ENCODE assay signal across 8 mouse cellular contexts in the genomic region with DNA sequence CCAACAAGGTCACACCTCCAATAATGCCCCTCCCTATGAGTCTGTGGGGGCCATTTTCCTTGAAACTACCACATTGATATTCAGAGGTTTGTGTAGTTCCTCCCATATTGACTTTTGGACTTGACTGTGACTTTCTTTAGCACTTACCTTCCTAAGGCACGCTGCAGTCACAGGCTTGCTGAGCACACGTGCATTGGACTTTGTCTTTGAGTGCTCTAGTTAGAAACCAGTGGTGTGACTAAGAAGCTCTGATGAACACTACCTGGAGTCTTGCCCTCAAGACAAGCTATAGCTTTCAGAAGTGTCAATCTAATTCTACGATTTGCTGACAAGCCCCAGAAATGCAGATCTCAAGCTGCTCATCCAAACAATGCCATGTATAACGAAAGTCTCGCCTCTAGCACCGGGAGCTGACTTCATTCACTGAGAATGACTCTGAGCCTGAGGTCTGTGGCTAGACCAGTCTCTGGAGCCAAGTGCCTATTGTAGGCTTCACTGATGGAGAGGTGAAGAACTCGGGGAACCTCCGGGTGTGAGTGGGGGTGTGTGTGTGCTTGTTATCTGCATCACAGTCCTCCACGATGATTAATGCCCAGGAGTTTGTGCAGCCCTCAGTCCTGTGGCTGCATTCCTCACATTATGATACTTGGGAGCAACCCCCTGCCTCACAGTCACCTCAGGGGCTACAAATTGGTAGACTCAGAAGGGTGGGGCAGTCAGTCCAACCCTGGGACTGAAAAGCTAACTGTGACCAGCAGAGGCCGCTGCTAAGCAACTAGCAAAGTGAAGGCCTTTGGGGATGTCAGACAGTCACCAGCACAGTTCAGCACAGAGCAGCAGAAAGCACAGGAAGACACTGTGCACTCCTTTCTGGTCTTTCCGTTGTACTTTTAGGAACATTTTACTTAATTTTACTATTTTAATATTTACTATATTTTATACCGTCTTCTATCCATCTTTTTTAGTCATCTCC. TPM values are rescaled to one million over a fixed set of nuclear protein-coding genes. Genes with fewer than 3 reads are reported as not detected.
A peak's percentile ranks its signal among the peaks of the same experiment; 100 is the strongest.
DNase-seq lines count a peak whose midpoint lies in the region; ATAC-seq lines count a peak whose summit lies in the region.

No protein-coding gene starts in this region.

- no peaks in the 10 kb centered on the region for H3K9me3 ChIP-seq in embryonic facial prominence, embryonic 14.5 days (ENCODE audit: control insufficient read depth, low read length)
- no peaks in the 10 kb centered on the region for H3K9me3 ChIP-seq in heart, embryonic 10.5 days
- H3K9me3 ChIP-seq in kidney, embryonic 14.5 days (ENCODE audit: control insufficient read depth, low read length) = no peaks in the 10 kb centered on the region
- no peaks in the 10 kb centered on the region for H3K9me3 ChIP-seq in limb, embryonic 13.5 days
- no peaks in the 10 kb centered on the region for H3K9me3 ChIP-seq in midbrain, embryonic 16.5 days (replicated peaks; ENCODE audit: control insufficient read depth, low read length, poor library complexity, severe bottlenecking)

- H3K36me3 ChIP-seq in embryonic facial prominence, embryonic 14.5 days (ENCODE audit: control insufficient read depth, insufficient read depth, low read length) = no peaks in the 10 kb centered on the region
- H3K36me3 ChIP-seq in heart, embryonic 10.5 days = no peaks in the 10 kb centered on the region
- H3K36me3 ChIP-seq in kidney, embryonic 14.5 days (ENCODE audit: control insufficient read depth, insufficient read depth, low read length) = no peaks in the 10 kb centered on the region
- H3K36me3 ChIP-seq in limb, embryonic 13.5 days = no peaks in the 10 kb centered on the region; the same call in 1 of the 2 replicates
- H3K36me3 ChIP-seq in midbrain, embryonic 16.5 days (ENCODE audit: control insufficient read depth, insufficient read depth, low read length) = no peaks in the 10 kb centered on the region

- H3K4me1 ChIP-seq in embryonic facial prominence, embryonic 14.5 days (ENCODE audit: control insufficient read depth, insufficient read depth, low read length) = no peaks in the 10 kb centered on the region
- H3K4me1 ChIP-seq in heart, embryonic 10.5 days = peaks cover 6% of the 10 kb centered on the region; the same call in 1 of the 2 replicates
- no peaks in the 10 kb centered on the region for H3K4me1 ChIP-seq in kidney, embryonic 14.5 days (ENCODE audit: control insufficient read depth, insufficient read depth, low read length)
- no peaks in the 10 kb centered on the region for H3K4me1 ChIP-seq in limb, embryonic 13.5 days
- H3K4me1 ChIP-seq in midbrain, embryonic 16.5 days (ENCODE audit: control insufficient read depth, insufficient read depth, low read length) = peaks cover 9% of the 10 kb centered on the region; the same call in 1 of the 2 replicates

- ATAC-seq in embryonic facial prominence, embryonic 14.5 days (ENCODE audit: low read depth) = peak; percentile 85
- ATAC-seq in kidney, embryonic 14.5 days (ENCODE audit: low FRiP score, low TSS enrichment) = peak; percentile 80
- peak; percentile 54; the same call in 1 of the 2 replicates for ATAC-seq in limb, embryonic 13.5 days (ENCODE audit: low FRiP score, low read depth)
- peak; percentile 62 for ATAC-seq in midbrain, embryonic 16.5 days

- H3K9ac ChIP-seq in embryonic facial prominence, embryonic 14.5 days (ENCODE audit: low read depth, low read length) = no peak overlapping the region
- no peak overlapping the region for H3K9ac ChIP-seq in kidney, embryonic 14.5 days (ENCODE audit: low read depth, low read length)
- no peak overlapping the region for H3K9ac ChIP-seq in limb, embryonic 13.5 days
- no peak overlapping the region for H3K9ac ChIP-seq in midbrain, embryonic 16.5 days (ENCODE audit: low read depth, low read length)

- H3K27ac ChIP-seq in embryonic facial prominence, embryonic 14.5 days (replicated peaks; ENCODE audit: low read depth, low read length) = no peak overlapping the region
- no peak overlapping the region for H3K27ac ChIP-seq in heart, embryonic 10.5 days
- H3K27ac ChIP-seq in kidney, embryonic 14.5 days (ENCODE audit: low read depth, low read length) = no peak overlapping the region
- H3K27ac ChIP-seq in limb, embryonic 13.5 days = no peak overlapping the region
- no peak overlapping the region for H3K27ac ChIP-seq in midbrain, embryonic 16.5 days (ENCODE audit: low read length)

- 77% methylated on average over 12 of the region's 12 CpGs for WGBS in embryonic facial prominence, embryonic 14.5 days
- WGBS in heart, embryonic 10.5 days = 67% methylated on average over 12 of the region's 12 CpGs
- 74% methylated on average over 12 of the region's 12 CpGs for WGBS in kidney, embryonic 14.5 days
- WGBS in limb, embryonic 13.5 days = 73% methylated on average over 12 of the region's 12 CpGs
- 74% methylated on average over 12 of the region's 12 CpGs for WGBS in midbrain, embryonic 16.5 days

- peak; percentile 64 for DNase-seq in 416B (ENCODE audit: low read depth)
- DNase-seq in adrenal gland, postnatal 36 days = peak; percentile 78 to 80
- peak; percentile 61 for DNase-seq in embryonic facial prominence, embryonic 14.5 days (ENCODE audit: low spot score)
- peak; percentile 85 for DNase-seq in heart, embryonic 10.5 days (ENCODE audit: low spot score)
- DNase-seq in spleen, postnatal 10 days (ENCODE audit: low spot score in 2 of 2) = peak; percentile 52 to 82

- no peak overlapping the region for H3K4me2 ChIP-seq in embryonic facial prominence, embryonic 14.5 days (ENCODE audit: low read depth, low read length)
- H3K4me2 ChIP-seq in kidney, embryonic 14.5 days (replicated peaks; ENCODE audit: low read depth, low read length) = no peak overlapping the region
- H3K4me2 ChIP-seq in limb, embryonic 13.5 days (replicated peaks) = no peak overlapping the region
- no peak overlapping the region for H3K4me2 ChIP-seq in midbrain, embryonic 16.5 days (ENCODE audit: low read length)

- no peaks in the 10 kb centered on the region for H3K27me3 ChIP-seq in embryonic facial prominence, embryonic 14.5 days (replicated peaks; ENCODE audit: control insufficient read depth, insufficient read depth, low read length)
- H3K27me3 ChIP-seq in heart, embryonic 10.5 days (ENCODE audit: insufficient read depth, poor library complexity, severe bottlenecking) = no peaks in the 10 kb centered on the region
- H3K27me3 ChIP-seq in kidney, embryonic 14.5 days (ENCODE audit: control insufficient read depth, insufficient read depth, low read length) = no peaks in the 10 kb centered on the region
- H3K27me3 ChIP-seq in limb, embryonic 13.5 days = no peaks in the 10 kb centered on the region
- H3K27me3 ChIP-seq in midbrain, embryonic 16.5 days (ENCODE audit: control insufficient read depth, insufficient read depth, low read depth, low read length) = no peaks in the 10 kb centered on the region

- no peak overlapping the region for H3K4me3 ChIP-seq in embryonic facial prominence, embryonic 14.5 days (ENCODE audit: low read depth, low read length)
- no peak overlapping the region for H3K4me3 ChIP-seq in heart, embryonic 10.5 days
- no peak overlapping the region for H3K4me3 ChIP-seq in kidney, embryonic 14.5 days (ENCODE audit: low read length)
- no peak overlapping the region for H3K4me3 ChIP-seq in limb, embryonic 13.5 days
- no peak overlapping the region for H3K4me3 ChIP-seq in midbrain, embryonic 16.5 days (ENCODE audit: low read depth, low read length)

RNA-seq across cellular contexts. Expression of a gene that starts 59.2 kb away (rescaled TPM):
- 10 to 100 TPM; 30.7 to 30.9 TPM for total RNA-seq in adrenal gland, postnatal 36 days (2021)
- 28.6 and 29.6 TPM in 2 replicates for polyA plus RNA-seq in embryonic facial prominence, embryonic 14.5 days (2014; fragmentation: Nextera tagmentation; extraction: Ambion mirVana)
- polyA plus RNA-seq in heart, embryonic 10.5 days (2016; fragmentation: Nextera tagmentation; extraction: Ambion mirVana) = 29.4 and 31.3 TPM in 2 replicates
- 23.9 and 25.4 TPM in 2 replicates for polyA plus RNA-seq in kidney, embryonic 14.5 days (2014; fragmentation: Nextera tagmentation; extraction: Ambion mirVana)
- polyA plus RNA-seq in limb, embryonic 13.5 days (2015; fragmentation: Nextera tagmentation; extraction: Ambion mirVana) = 31.2 and 32.6 TPM in 2 replicates
- polyA plus RNA-seq in midbrain, embryonic 16.5 days (2015; fragmentation: Nextera tagmentation; extraction: Ambion mirVana) = 30.7 and 32.3 TPM in 2 replicates
